Comparison of ENCODE assay signal across 8 mouse cellular contexts in genomic region chr8:123477737-123478258, GRCm38 (mm10). TPM values are rescaled to one million over a fixed set of nuclear protein-coding genes. Genes with fewer than 3 reads are reported as not detected.
DNase-seq lines count a peak whose midpoint lies in the region; ATAC-seq and TF ChIP-seq lines count a peak whose summit lies in the region.

TSS of gene Afg3l1 (plus strand) at chr8:123477903.

- WGBS in forebrain, embryonic 16.5 days = under 1% methylated on average over 43 of the region's 58 CpGs
- WGBS in lung, embryonic 14.5 days = under 1% methylated on average over 58 of the region's 58 CpGs
- under 1% methylated on average over 57 of the region's 58 CpGs for WGBS in olfactory bulb, adult 2 months
- WGBS in thymus, adult 2 months = under 1% methylated on average over 58 of the region's 58 CpGs

- in situ Hi-C loops in ES-E14 (cut with MboI; ENCODE audit: low sequenced_read_pairs in 2 of 2, unreplicated experiment in 2 of 2) = no loop called here

- intact Hi-C loops in heart, postnatal 36 days (cut with DNase I) = loop anchor here (2.0 kb wide), 2 partner anchors 35 to 41 kb away; partner anchors contain the start of gene Gas8

- H3K4me2 ChIP-seq in forebrain, embryonic 16.5 days (ENCODE audit: low read length) = peak within 1 kb of the TSS; percentile 70
- peak within 1 kb of the TSS; percentile 84 for H3K4me2 ChIP-seq in lung, embryonic 14.5 days

- 0 out of 2 replicates have a peak, but pooled peaks have one; percentile 2 for TF ChIP-seq CTCF in layer of hippocampus, adult 2 months (conservative IDR thresholded peaks at IDR 0.05)
- no peak for TF ChIP-seq CTCF in lung, embryonic 14.5 days (IDR thresholded peaks at IDR 0.05; ENCODE audit: low read depth)
- no peak for TF ChIP-seq CTCF in olfactory bulb, adult 2 months (IDR thresholded peaks at IDR 0.05; ENCODE audit: insufficient read depth, low read depth, low read length)
- peak; percentile 72; the same call in 1 of the 2 replicates for TF ChIP-seq CTCF in thymus, adult 2 months (IDR thresholded peaks at IDR 0.05; ENCODE audit: borderline replicate concordance, control insufficient read depth, extremely low read depth, insufficient read depth, low read length, poor library complexity)

- H3K36me3 ChIP-seq in ES-E14 (ENCODE audit: control insufficient read depth, insufficient read depth, low read length, poor library complexity, severe bottlenecking) = peaks cover 10% of the 10 kb centered on the region
- H3K36me3 ChIP-seq in forebrain, embryonic 16.5 days (ENCODE audit: control insufficient read depth, insufficient read depth) = peaks cover 15% of the 10 kb centered on the region
- peaks cover 25% of the 10 kb centered on the region for H3K36me3 ChIP-seq in lung, embryonic 14.5 days (ENCODE audit: insufficient read depth)
- 0 out of 2 replicates have a peak, but pooled peaks cover 6% of the 10 kb centered on the region for H3K36me3 ChIP-seq in thymus, adult 2 months (ENCODE audit: control insufficient read depth, insufficient read depth, low read length)

- peaks cover 5 to 7% of the 10 kb centered on the region in 2 experiments; a peak in 3 of 4 replicates for H3K4me1 ChIP-seq in ES-E14 (ENCODE audit: control insufficient read depth in 2 of 2, insufficient read depth in 2 of 2, low read length in 2 of 2, poor library complexity in 1 of 2)
- peaks cover 16% of the 10 kb centered on the region for H3K4me1 ChIP-seq in forebrain, embryonic 16.5 days (replicated peaks; ENCODE audit: control insufficient read depth, insufficient read depth, low read length)
- peaks cover 10% of the 10 kb centered on the region; the same call in 1 of the 2 replicates for H3K4me1 ChIP-seq in lung, embryonic 14.5 days (ENCODE audit: insufficient read depth)
- peaks cover 15% of the 10 kb centered on the region for H3K4me1 ChIP-seq in olfactory bulb, adult 2 months (ENCODE audit: control insufficient read depth, insufficient read depth, low read length)
- peaks cover 24% of the 10 kb centered on the region for H3K4me1 ChIP-seq in thymus, adult 2 months (replicated peaks; ENCODE audit: control insufficient read depth, insufficient read depth, low read length)

- ATAC-seq in forebrain, embryonic 16.5 days = peak; percentile 89
- ATAC-seq in lung, embryonic 14.5 days (ENCODE audit: insufficient read depth) = peak; percentile 94

- H3K27ac ChIP-seq in ES-E14 (ENCODE audit: insufficient read depth, low read depth, low read length, poor library complexity, severe bottlenecking) = peak within 1 kb of the TSS; percentile 97
- peak within 1 kb of the TSS; percentile 95 for H3K27ac ChIP-seq in forebrain, embryonic 16.5 days (ENCODE audit: low read length)
- H3K27ac ChIP-seq in layer of hippocampus, adult 2 months = peak within 1 kb of the TSS; percentile 99
- H3K27ac ChIP-seq in lung, embryonic 14.5 days (ENCODE audit: low read depth) = peak within 1 kb of the TSS; percentile 87
- H3K27ac ChIP-seq in olfactory bulb, adult 2 months (ENCODE audit: insufficient read depth, low read depth, low read length) = peak within 1 kb of the TSS; percentile 94
- H3K27ac ChIP-seq in thymus, adult 2 months (ENCODE audit: control insufficient read depth, insufficient read depth, low read length) = no peak within 1 kb of the TSS

- no peaks in the 10 kb centered on the region for H3K9me3 ChIP-seq in ES-E14 (ENCODE audit: control insufficient read depth, insufficient read depth, low read depth, low read length)
- H3K9me3 ChIP-seq in forebrain, embryonic 16.5 days (ENCODE audit: control insufficient read depth, low read length) = no peaks in the 10 kb centered on the region
- H3K9me3 ChIP-seq in lung, embryonic 14.5 days (ENCODE audit: low read depth, low read length) = no peaks in the 10 kb centered on the region

- peak within 1 kb of the TSS; percentile 82 to 96 for H3K4me3 ChIP-seq in ES-E14 (ENCODE audit: insufficient read depth in 1 of 2, low read depth in 1 of 2, low read length in 2 of 2, poor library complexity in 1 of 2, severe bottlenecking in 1 of 2)
- peak within 1 kb of the TSS; percentile 92 for H3K4me3 ChIP-seq in forebrain, embryonic 16.5 days (replicated peaks; ENCODE audit: low read length)
- H3K4me3 ChIP-seq in layer of hippocampus, adult 2 months = peak within 1 kb of the TSS; percentile 97
- H3K4me3 ChIP-seq in lung, embryonic 14.5 days (ENCODE audit: low read depth, low read length) = peak within 1 kb of the TSS; percentile 64
- peak within 1 kb of the TSS; percentile 82 for H3K4me3 ChIP-seq in olfactory bulb, adult 2 months (ENCODE audit: insufficient read depth, low read depth, low read length)
- peak within 1 kb of the TSS; percentile 66 for H3K4me3 ChIP-seq in thymus, adult 2 months (ENCODE audit: control insufficient read depth, insufficient read depth, low read length)

- DNase-seq in ES-E14 (ENCODE audit: low read depth, low spot score) = no peak
- peak; percentile 95 for DNase-seq in cerebellum, adult 11-12 months
- peak; percentile 92 to 97 for DNase-seq in heart, postnatal 36 days
- peak; percentile 86 to 89 for DNase-seq in layer of hippocampus, adult 2 months (ENCODE audit: low spot score in 2 of 2)
- DNase-seq in lung, embryonic 14.5 days = peak; percentile 97
- DNase-seq in thymus, adult 2 months = peak; percentile 92

- H3K9ac ChIP-seq in ES-E14 (ENCODE audit: insufficient read depth, low read depth, low read length, poor library complexity, severe bottlenecking) = peak within 1 kb of the TSS; percentile 99
- H3K9ac ChIP-seq in forebrain, embryonic 16.5 days (replicated peaks; ENCODE audit: low read depth, low read length) = peak within 1 kb of the TSS; percentile 92
- H3K9ac ChIP-seq in lung, embryonic 14.5 days = peak within 1 kb of the TSS; percentile 65

- no peaks in the 10 kb centered on the region for H3K27me3 ChIP-seq in forebrain, embryonic 16.5 days (replicated peaks; ENCODE audit: control insufficient read depth, insufficient read depth, low read length)
- H3K27me3 ChIP-seq in lung, embryonic 14.5 days (ENCODE audit: insufficient read depth, low read length) = no peaks in the 10 kb centered on the region
- H3K27me3 ChIP-seq in thymus, adult 2 months (ENCODE audit: control insufficient read depth, insufficient read depth, low read length) = no peaks in the 10 kb centered on the region

- peak; percentile 76 for TF ChIP-seq POLR2A in olfactory bulb, adult 2 months (IDR thresholded peaks at IDR 0.05; ENCODE audit: insufficient read depth, low read depth, low read length)
- peak; percentile 70 for TF ChIP-seq POLR2A in thymus, adult 2 months (IDR thresholded peaks at IDR 0.05; ENCODE audit: control insufficient read depth, extremely low read depth, insufficient read depth, low read length, poor library complexity)

TF ChIP-seq in ES-E14, 5 proteins besides CTCF, POLR2A, EP300 and RAD21:
- no peak for TF ChIP-seq ZNF384 (IDR thresholded peaks at IDR 0.05; ENCODE audit: low read depth, low read length)
- peak; percentile 70; the same call in 1 of the 2 replicates for TF ChIP-seq HCFC1 (IDR thresholded peaks at IDR 0.05; ENCODE audit: borderline replicate concordance, insufficient read depth, low read length)

RNA-seq across cellular contexts. Expression of gene Afg3l1, which starts in this region (rescaled TPM):
- 80.0 and 96.7 TPM in 2 replicates for total RNA-seq in ES-E14 (2012; rRNA removed)
- 52.3 and 54.4 TPM in 2 replicates for polyA plus RNA-seq in forebrain, embryonic 16.5 days (2015; fragmentation: Nextera tagmentation; extraction: Ambion mirVana)
- total RNA-seq in heart, postnatal 36 days (2021) = 10 to 100 TPM; 62.6 to 74.3 TPM
- total RNA-seq in layer of hippocampus, adult 2 months (2021) = 10 to 100 TPM; 23.6 to 37.6 TPM
- polyA plus RNA-seq in lung, embryonic 14.5 days (2014; fragmentation: Nextera tagmentation; extraction: Ambion mirVana) = 39.4 and 40.9 TPM in 2 replicates
- polyA plus RNA-seq in olfactory bulb, adult 2 months (2012; ENCODE audit: insufficient read depth, insufficient read length, low replicate concordance, missing spikeins) = not detected in 2 replicates
- polyA plus RNA-seq in thymus, adult 2 months (2012; rRNA removed) = 29.9 and 33.4 TPM in 2 replicates

Comparison
In these comparisons a context has a peak if more than half of its experiments do, and no peak if none do; other contexts are left out.
1. RNA of gene Afg3l1 (polyA plus RNA-seq): 52.3 to 54.4 TPM in forebrain, embryonic 16.5 days, 39.4 to 40.9 TPM in lung, embryonic 14.5 days and 29.9 to 33.4 TPM in thymus, adult 2 months; not detected in olfactory bulb, adult 2 months; every median in the first group is over 10 times any median in the second.
2. CTCF ChIP-seq: peak in layer of hippocampus, adult 2 months (single experiment) and thymus, adult 2 months (single experiment); none in lung, embryonic 14.5 days (single experiment) and olfactory bulb, adult 2 months (single experiment).
3. Peak in every context shown above with its lines, with median percentiles within 50 percentile points of each other: H3K4me3 ChIP-seq and H3K9ac ChIP-seq.